Mouse (Mus musculus): Measurements from ENCODE around the gene Dnajc16.
"Not testable (repeated sequence)": the region's sequence is repeated elsewhere in the genome, so short reads cannot be mapped to it uniquely, and the experiment has no call there.

The Dnajc16 gene

GRCm38 (mm10) chr4:141796954-141797353, 6.2 kb upstream of the Dnajc16 start:
- intact Hi-C loops (cut with DNase I), result no loop called here

GRCm38 (mm10) chr4:141796356-141796755, 5.6 kb upstream of the Dnajc16 start:
- intact Hi-C loops (cut with DNase I), result no loop called here

- intact Hi-C loops (cut with DNase I), result no loop called here
These were observed 3.4 kb upstream of the Dnajc16 start for GRCm38 (mm10) chr4:141794152-141794535.

GRCm38 (mm10) chr4:141793282-141794151, 2.8 kb upstream of the Dnajc16 start, which contains the start of gene Casp9:
Gene Casp9 (plus strand): TSS chr4:141793612.
- intact Hi-C loops (cut with DNase I), result no loop called here

DNA sequence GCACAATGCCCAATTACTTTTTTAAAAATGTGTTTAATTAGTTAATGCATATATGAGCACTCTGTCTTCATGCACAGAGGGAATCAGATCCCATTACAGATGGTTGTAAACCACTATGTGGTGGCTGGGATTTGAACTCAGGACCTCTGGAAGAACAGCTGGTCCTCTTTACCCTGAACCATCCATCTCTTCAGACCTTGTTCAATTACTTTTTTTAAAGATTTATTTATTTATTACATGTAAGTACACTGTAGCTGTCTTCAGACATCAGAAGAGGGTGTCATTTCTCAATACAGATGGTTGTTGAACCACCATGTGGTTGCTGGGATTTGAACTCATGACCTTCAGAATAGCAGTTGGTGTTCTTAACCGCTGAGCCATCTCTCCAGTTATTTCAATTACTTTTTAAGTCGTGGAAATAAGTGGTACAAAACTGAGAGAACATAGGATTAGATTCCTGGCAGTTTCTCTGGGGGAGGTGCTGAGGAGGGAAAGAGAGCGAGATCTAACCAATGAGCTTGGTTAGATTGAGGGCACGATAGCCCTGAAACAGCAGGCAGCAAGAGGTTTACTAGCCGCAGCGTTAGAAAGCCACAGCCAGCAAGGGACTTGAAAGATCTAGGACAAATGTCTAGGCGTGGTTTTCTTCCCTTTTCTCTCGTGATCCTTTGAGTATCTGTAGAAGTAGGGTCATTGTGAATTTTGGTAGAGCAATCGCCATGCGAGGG, 2.0 kb upstream of the Dnajc16 start:
- intact Hi-C loops (cut with DNase I), result no loop called here

GRCm38 (mm10) chr4:141791951-141792350, 1.2 kb upstream of the Dnajc16 start:
- intact Hi-C loops (cut with DNase I), result no loop called here

DNA sequence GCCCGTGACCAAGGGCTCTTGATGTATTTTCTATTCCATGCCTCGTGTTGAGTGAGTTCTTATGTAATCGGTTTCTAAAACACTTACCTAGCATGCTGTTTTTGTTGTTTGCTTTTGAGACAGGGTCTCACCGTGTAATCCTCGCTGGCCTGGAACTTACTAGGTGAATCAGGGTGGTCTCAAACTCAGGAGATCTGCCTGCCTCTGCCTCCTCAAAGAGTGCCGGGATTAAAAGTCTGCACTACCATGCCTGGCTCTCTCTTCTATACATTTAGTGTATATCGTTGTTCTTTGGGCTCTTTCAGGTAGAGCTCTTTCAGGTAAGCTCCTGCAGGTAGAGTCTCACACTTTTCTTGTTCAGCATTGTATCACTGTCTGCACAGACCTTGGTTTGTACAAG, 755 bp upstream of the Dnajc16 start:
- intact Hi-C loops (cut with DNase I), result no loop called here

DNA sequence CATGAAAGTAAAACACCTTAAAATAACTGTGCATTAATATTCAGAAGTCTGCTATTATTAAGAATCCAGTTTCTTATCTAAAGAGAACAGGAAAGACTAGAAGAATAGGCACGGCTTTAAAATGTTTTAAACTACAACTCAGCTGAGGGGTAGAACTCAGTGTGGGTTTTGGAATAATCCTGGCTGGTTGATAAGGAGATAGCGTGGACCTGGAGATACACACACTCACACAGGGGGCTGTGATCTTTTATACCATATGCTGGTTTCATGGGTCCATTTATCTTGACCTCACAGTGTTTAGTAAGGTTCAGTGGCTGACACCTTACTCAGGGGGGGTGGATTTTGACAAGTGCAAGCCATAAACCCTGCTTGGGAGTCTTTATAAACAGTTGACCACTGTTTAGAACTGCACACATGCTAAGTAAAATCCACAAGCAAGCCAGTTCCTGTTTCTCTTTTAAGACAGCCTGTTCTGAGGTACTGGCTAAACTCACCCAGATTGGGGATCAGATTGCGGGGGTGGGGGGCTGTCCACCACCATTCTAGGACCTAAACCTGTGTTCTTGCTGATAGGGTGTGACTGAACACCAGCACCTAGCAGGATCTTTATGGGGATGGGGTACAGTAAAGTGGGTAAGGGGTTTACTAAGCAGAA, 1.0 kb downstream of the Dnajc16 start:
- intact Hi-C loops (cut with DNase I), result no loop called here

GRCm38 (mm10) chr4:141787462-141787861, 3.3 kb downstream of the Dnajc16 start:
- intact Hi-C loops (cut with DNase I), result no loop called here

GRCm38 (mm10) chr4:141787046-141787445, 3.7 kb downstream of the Dnajc16 start:
- intact Hi-C loops (cut with DNase I), result no loop called here

DNA sequence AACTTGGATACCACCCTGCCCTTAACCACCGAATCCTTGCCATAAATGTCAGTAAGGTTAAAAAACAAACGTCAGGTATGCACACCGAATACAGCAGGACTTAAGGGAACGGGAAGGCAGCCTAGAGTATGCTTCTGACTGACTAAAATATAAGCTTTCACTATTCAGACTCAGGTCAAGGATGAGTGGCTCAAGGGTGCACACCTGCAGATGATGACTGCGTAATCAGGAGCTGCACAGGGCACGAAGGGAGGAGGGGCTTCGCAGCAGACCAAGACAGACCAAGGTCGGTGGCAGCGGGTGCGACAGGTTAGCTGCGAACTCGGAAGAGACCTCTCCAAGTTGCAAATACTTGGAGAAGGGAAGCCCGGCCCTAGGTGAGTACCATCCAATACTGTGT, 4.6 kb downstream of the Dnajc16 start:
- intact Hi-C loops (cut with DNase I), result no loop called here

- intact Hi-C loops (cut with DNase I), result no loop called here
These were observed 5.9 kb downstream of the Dnajc16 start for GRCm38 (mm10) chr4:141784835-141785234.

- intact Hi-C loops (cut with DNase I), result no loop called here
These were observed 9.3 kb downstream of the Dnajc16 start for GRCm38 (mm10) chr4:141781201-141781985.

GRCm38 (mm10) chr4:141779828-141780227, 10.9 kb downstream of the Dnajc16 start:
- intact Hi-C loops (cut with DNase I), result no loop called here

- intact Hi-C loops (cut with DNase I), result not testable (repeated sequence)
These were observed 17.7 kb downstream of the Dnajc16 start for GRCm38 (mm10) chr4:141773019-141773418.

DNA sequence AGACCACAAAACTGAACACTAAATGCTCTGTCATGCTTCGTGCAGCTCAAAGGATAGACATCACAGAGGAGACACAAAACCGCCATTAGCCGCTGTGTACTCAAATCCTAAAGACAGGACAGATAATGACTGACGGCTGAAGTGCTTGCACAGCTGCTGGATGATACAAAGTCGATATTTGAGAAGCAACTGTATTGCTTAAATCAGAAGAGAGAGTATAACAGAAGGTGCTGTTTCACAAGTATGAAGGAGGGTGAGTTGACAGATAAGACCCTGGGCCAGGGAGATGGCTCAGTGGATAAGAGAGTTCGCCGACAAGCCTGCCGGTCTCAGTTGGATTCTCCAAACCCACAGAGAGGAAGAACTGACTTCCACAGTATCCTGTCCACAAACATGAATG, 18.9 kb downstream of the Dnajc16 start:
- intact Hi-C loops (cut with DNase I), result no loop called here

GRCm38 (mm10) chr4:141769501-141770160, 21.1 kb downstream of the Dnajc16 start:
- intact Hi-C loops (cut with DNase I), result no loop called here

- intact Hi-C loops (cut with DNase I), result no loop called here
These were observed 23.2 kb downstream of the Dnajc16 start for GRCm38 (mm10) chr4:141767353-141768036.

- intact Hi-C loops (cut with DNase I), result no loop called here
These were observed 23.9 kb downstream of the Dnajc16 start for GRCm38 (mm10) chr4:141766668-141767352.

GRCm38 (mm10) chr4:141766316-141766667, 24.4 kb downstream of the Dnajc16 start:
- intact Hi-C loops (cut with DNase I), result no loop called here

Data from adrenal gland (tissue).